Mouse (Mus musculus) liver, postnatal 0 days (tissue): Measurements from ENCODE around the gene Inca1.

Experiments
- CTCF ChIP-seq: sonication (generic); IDR thresholded peaks from 2 replicates; pipeline ENCODE4 v1.5.1; 2016; ENCODE audit warnings: antibody characterized with exemption, low read depth
- EP300 ChIP-seq: IDR thresholded peaks from 2 replicates; pipeline ENCODE4 v1.6.1; 2016; ENCODE audit warnings: antibody characterized with exemption, low read depth, mild to moderate bottlenecking

GRCm38 (mm10) chr11:70655571-70656455 is 44.1 kb downstream of the Inca1 start:
- TF ChIP-seq CTCF = no peak
- no peak for TF ChIP-seq EP300
